Mouse (Mus musculus): ENCODE results near the gene Tmem69.

DNA sequence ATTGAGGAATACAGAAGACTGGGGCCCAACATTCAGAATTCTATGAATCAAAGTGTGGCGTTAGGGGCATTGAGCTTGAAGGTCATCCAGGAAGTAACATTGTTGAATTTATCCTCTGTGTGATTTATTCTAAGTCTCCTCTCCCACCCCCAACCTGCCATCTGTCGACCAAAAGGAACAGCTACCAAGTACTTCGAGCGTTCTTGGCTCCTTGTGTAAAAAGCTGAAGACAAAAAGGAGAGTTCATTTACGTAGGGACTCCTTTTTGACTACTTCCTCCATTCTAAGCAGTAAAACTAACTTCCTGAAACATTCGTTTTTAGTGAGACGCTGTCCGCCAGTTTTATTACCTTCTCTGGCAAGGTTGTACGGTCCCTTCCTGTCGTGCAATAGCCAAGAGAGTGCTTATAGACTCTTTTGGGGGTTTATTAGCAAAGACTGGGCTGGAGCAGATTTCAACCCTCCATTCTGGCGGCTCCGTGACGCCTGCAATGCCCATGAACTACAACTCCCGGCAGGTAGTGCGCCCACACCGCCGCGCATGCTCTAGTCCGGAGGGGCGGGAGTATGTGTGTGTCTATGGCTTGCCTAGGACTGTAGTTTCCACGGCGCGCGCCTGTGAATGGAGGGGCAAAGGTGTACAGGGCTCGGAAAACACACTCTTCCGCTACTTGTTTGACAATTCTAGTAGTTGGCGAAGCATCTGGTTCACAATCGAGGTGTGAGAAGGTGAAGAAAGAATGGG is 997 bp upstream of the Tmem69 start:
- TF ChIP-seq NANOG (IDR thresholded peaks at IDR 0.05; ENCODE audit: borderline replicate concordance, low read length) = no peak
- no peak for TF ChIP-seq CTCF (conservative IDR thresholded peaks at IDR 0.05; ENCODE audit: low read length)

Data from E14TG2a.4 (cell line).